Mouse (Mus musculus) thymus, adult 2 months (tissue): ENCODE measurements around the gene H2-DMb1.

Experiments
- CTCF ChIP-seq: fragments of 200-500 bp; IDR thresholded peaks from 2 replicates; pipeline ENCODE4 v1.5.1; 2012; ENCODE audit warnings: mild to moderate bottlenecking, control low read depth, low read length, moderate library complexity, borderline replicate concordance; ENCODE audit not compliant: control insufficient read depth, poor library complexity, insufficient read depth; ENCODE audit errors: extremely low read depth
- POLR2A ChIP-seq: fragments of 200-500 bp; IDR thresholded peaks from 2 replicates; pipeline ENCODE4 v1.6.1; 2012; ENCODE audit warnings: mild to moderate bottlenecking, low read length, control low read depth, moderate library complexity; ENCODE audit not compliant: control insufficient read depth, poor library complexity, insufficient read depth; ENCODE audit errors: extremely low read depth

DNA sequence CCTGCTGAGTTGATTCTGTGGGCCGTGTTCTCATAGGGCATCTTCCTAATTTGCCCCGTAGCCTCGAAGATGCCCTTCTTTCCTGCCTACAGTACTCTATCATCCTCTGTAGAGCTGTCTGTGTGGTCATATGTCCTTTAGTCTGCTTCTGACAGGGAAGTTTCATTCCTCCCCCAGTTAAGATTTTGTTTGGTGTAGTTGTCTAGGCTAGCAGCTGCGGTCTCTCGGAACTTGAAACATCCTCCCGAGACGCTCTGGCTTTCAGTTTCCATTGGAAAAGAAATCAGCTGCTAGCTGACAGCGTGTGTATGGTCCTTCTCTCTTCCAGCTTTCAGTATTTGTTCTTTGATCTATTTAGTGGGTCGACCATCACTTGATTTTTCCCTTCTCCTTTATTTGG is 48.1 kb upstream of the H2-DMb1 start:
- no peak for TF ChIP-seq CTCF
- TF ChIP-seq POLR2A = no peak
